Mouse (Mus musculus): ENCODE results near the gene Il4i1.
A peak's percentile ranks its signal among the peaks of the same experiment; 100 is the strongest.

The Il4i1 gene

DNA sequence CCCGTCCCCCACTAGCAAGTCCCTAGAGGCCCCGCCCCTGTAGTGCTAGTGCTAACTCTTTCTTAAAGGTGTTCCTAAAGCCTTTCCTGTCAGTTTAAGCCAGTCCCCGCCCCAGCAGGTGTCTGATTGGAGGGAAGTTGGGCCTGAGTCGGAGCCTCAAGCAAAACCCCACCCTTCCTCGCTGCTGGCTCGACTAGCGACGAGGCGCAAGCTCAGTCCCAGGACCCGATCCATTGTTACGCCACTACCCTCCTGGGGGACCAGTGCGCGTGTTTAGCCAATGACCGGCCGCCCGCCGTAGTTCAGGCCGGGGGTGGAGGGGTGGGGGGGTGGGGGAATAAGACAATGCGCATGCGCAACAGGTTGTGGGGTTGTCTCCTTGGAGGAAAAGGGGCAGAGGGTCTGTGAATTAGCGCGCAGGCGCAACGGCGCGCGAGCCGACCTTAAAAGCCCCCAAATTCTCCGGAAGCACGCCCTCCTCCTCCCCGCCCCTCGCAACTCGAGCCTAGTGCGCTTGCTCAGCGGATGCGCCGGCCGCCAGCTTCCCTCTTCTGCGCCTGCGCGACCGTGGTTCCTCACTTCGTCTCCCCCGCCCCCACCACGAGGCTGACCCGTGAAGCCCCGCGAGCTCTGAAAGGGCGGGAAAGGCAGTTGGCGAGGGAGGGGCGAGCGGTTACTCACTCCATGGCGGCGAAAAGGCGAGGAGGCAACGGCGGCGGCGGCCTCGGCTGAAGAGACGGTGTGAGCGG is at the start of gene Il4i1, which contains the start of gene Nup62:
TSS of gene Il4i1 (plus strand) at position 667 of the 749 bp plus-strand sequence.
TSS of gene Nup62 (plus strand) at position 368 of the 749 bp plus-strand sequence.
- DNase-seq (ENCODE audit: low read depth, low spot score) = peak; percentile 100

DNA sequence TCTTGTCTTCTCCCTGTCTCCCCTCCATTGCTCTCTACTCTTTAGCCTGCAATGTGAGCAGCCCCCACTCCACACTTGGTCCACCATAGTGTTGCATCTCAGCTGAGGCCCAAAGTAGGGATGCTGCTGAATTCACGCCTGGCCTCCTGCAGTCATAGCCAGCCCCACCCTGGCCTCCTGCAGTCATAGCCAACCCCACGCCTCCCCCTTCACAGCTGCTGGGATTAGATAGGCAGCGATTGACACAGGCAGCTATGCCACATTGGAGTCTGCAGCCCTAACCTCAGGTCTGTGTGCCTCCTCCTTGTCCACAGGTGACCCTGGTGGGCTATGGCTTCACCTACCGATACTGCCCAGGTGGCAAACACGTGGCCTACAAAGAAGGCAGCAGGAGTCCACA is 48.1 kb upstream of the Il4i1 start:
- peak; percentile 26 for DNase-seq (ENCODE audit: low read depth, low spot score)

DNA sequence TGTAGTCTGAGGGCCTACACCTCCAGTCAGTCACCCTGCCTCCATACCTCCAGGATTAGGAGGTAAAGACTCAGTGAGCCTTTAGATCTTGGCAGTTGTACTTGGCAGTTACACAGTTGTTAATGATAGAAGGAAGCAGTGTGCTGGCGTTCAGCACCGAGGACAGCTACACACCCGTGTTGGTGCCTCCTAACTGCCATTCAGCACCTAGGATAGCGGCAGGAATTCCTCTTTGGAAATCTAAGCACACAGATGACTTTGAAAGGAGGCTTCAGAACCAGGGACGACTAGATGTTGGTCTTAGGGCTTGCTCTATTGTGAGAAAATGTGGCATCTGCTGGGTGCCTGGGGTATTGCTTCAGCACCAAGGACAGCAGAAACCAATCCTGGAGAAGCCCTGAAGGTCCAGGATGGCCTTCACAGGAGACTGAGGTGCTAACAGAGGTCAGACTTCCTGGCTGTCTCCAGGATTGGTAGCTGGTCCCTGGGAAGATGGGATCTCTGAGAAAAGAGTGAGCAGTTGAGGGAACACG is 46.1 kb upstream of the Il4i1 start:
- DNase-seq (ENCODE audit: low read depth, low spot score) = peak; percentile 88

DNA sequence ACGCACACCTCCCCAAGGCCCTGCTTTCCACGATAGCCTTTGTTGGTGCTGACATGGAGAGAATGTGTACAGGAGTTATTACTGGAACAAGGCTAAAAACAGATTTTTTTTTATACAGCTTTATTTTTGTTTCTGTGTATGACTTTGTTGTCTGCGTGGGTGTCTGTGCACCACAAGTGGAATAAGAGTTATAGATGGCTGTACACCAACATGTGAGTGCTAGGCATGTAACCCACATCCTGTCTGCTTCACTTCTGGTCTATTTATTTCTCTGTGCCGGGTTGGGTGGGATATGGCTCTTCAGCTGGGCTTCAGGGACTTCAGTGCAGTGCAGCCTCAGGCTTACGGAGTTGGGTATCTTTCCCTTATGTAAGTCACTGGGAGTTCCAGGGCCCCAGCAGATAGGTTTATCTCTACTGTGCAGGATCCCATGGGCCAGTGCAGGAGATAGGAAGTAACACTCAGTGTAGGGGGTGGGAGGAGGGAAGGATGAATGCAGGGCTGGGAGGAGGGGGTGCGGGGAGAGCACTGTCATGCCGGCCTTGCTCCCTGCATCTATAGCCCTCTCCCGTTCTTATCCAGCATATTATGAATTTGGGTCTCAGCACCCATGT is 43.5 kb upstream of the Il4i1 start:
- no peak for DNase-seq (ENCODE audit: low read depth, low spot score)

DNA sequence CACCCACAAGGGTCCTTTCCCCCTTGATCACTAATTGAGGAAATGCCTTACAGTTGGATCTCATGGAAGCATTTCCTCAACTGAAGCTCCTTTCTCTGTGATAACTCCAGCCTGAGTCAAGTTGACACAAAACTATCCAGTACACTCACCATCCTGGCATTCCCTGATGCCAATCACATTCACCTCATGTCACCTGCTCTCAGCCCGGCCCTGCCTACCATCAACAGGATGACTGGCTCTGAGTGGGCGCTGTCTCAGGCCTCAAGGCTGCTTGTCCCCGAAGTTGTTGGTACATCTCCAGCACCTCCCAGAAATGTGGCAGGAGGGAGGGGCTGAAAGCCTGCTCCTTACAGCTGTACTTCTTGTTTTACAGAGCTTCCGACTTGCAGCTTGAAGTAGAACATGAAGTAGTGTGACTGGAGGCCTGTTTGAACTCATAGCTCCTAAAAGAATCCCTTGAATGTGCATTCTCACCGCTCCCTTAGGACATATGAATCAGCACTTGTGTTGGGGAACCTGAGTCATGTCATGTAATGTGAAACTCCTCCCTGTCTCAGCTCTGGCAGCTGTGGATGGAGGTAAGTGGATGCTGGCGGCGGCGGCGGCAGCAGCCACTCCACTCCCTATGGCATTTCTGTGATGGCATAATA is 39.2 kb upstream of the Il4i1 start:
- no peak for DNase-seq (ENCODE audit: low read depth, low spot score)

DNA sequence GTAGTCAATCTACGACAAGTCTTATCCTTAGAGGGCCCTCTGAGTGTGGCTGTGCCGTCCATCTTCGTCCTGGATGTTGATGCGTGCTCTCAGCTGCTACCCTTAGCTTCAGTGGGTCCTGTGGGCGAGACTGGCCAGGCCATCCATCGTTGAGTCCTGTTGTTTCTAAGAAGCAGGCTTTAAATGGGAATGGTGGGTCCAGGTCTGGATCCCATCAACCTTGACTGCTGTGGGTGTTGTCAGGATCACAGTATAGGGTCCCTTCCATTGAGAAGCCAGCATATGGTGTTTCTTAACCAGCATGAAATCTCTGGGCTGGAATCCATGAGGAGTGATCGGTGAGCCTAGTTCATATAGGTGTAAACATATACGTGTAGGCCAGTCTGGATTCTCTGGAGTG is 36.1 kb upstream of the Il4i1 start:
- DNase-seq (ENCODE audit: low read depth, low spot score) = no peak

DNA sequence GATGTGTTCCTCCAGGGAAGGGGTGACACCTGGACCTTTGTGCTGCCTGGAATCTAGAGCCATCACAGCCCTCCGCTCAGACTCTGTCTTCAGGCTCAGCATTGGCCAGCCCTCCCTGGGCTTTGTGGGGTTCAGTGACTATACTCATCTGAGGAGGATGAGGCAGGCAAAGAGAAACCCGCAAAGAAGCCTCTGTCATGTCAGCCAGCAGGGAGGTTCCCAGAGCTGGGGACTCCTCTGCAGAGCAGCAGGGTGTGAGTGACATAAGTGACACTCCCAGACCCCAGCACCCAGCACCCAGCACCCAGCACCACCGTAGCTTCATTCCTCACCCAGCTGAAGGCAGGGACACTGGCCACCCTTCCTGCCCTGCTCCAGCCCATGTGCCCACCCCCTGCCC is 26.7 kb upstream of the Il4i1 start:
- DNase-seq (ENCODE audit: low read depth, low spot score) = no peak

DNA sequence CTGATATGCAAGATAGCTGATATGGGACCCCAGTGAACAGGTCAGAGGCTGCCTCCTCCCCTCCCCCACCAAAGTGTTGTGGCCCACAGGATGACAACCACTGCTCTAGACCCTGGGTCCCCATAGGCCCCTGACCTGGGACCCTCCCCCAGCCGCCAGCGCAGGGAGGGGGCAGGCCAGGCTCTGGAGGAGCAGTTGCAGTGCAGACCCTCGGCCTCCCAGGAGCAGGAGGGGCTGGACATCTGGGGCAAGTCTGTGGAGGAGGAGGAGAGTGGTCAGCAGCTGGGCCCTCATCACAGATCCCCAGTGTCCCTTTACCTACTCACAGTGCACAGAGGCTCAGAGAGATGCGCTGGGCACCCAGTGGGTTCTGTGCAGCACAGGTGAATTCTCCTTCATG is 26.1 kb upstream of the Il4i1 start:
- DNase-seq (ENCODE audit: low read depth, low spot score) = no peak

DNA sequence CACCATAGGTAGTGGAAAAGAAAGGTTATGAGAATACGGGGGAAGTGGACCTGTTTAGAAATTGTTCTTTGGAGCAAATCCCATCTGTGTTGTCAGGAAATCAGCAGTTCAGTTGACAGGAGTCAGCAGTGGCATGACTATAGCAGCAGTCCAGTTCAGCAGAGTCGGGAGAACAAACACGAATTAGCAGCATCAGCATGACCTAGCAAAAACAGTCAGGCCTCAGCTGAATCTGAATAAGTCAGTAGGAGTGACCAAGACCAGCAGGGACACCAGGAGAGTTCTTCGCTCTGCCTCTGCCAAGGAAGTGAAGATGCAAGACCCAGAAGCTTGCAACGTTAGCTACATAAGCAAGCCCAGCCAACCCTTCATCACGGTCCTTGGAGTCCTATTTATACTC is 23.4 kb upstream of the Il4i1 start:
- no peak for DNase-seq (ENCODE audit: low read depth, low spot score)

DNA sequence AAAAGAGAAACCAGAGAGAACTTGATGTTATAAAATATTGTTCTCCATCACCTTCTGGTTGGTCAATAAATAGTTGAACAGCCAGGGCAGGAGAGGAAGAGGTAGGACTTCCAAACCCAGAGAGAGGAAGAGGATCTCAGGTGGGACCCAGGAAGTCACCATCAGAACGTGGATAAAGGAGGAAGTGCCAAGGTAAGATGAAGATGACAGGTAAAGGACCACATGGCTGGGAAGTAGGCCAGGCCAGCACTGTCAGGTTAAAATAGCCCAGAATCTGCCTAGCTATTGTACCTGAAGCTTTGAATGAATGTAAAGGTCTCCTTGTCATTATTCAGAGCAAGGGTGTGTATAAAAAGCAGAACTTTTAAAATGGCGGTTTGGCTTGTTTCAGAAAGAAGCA is 7.3 kb upstream of the Il4i1 start:
- no peak for DNase-seq (ENCODE audit: low read depth, low spot score)

DNA sequence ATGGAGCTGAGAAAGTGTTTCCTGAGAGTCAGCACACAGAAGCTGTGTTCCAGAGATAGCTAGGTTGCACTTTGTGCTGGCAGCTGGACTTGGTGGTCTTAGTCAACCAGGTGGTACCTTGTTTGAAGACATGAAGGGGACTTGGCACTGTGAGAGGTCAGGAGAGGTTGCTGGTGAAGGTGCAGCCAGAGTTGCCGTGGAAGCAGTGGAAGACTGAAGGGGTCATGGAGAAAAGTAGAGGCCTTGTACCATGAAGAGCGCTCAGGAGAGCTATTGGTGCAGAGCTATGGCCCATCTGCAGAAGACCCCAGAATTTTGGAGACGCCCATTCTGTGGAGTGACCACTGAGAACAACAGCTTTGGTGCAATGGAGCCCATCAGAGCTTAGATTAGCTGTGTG is 6.7 kb upstream of the Il4i1 start:
- no peak for DNase-seq (ENCODE audit: low read depth, low spot score)

DNA sequence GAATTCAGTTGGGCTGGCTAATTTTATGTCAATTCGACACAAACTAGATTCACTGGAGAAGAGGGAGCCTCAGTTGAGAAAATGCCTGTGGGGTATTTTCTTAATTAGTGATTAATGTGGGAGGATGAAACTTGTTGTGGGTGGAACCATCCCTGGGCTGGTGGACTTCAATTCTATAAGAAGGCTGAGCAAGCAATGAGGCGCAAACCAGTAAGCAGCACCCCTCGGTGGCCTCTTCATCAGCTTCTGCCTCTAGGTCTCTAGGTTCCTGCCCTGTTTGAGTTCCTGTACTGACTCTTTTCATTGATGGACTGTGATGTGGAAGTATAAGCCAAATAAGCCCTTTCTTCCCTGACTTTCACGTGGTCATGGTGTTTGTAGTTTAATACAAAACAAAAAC is 5.8 kb upstream of the Il4i1 start:
- DNase-seq (ENCODE audit: low read depth, low spot score) = no peak

DNA sequence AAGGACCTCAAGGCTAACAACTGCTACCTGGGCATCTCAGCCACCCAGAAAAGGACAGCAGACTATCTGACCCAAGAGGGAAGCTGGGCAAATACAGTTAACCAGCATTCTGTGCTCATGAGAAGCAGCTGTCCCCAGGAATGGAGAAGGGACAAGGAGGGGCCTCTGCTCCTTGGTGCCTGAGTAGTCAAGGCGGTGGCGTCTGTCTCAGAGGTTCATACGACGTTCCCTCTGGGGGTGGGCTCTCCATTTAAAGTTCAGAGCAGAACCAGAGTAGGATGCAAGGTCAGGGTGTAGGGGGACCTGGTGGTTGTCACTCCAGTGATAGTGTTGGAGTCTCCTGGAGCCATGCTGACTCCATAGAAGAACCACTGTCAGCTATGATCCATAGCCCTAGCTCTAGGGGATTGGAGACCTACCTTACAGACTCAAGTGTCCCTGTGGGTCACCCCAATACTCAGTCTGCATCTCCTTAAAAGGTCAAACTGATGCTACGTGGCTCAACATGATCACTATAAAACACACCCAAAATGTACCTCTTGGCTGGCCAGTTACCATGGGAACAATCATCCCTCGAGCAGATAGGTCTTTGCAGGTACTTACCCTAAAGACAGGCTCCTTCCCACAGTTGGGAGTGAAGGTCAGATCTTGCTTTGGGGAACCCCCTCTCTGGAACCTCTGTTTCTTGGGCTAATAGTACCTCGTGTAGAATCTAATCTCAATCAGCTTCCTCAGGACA is 5.2 kb upstream of the Il4i1 start:
- no peak for DNase-seq (ENCODE audit: low read depth, low spot score)

DNA sequence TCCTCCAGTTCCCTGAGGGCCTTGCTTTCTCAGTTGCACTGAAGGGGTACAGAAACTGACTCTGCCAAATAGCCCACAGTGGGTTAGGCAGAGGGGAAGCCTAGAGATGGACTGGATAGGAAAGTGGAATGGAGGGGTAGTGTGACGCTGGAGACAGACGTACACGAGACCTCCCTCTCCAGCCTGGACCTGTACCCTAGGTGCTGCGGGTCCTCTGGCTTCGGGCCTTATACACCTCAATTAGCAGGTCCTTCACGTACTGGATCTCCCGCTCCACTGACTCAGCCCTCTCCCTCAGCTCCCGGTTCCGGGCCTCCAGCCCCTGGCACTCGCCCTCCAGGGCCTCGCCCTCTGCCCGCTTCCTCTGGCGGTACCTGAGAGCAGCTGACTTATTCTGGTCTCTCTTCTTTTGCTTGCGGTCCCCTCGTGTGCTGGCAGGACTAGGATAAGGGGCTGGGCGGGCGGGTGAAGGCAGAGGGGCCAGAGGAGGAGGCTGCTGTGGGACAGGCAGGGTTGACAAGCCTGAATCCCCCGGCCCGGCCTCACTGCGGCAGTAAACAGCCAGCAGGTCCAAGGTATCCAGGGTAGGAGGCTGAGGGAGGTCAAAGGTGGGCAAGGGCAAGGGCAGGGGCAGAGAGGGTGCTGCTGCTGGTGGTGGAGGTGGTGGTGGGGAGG is 3.4 kb upstream of the Il4i1 start:
- DNase-seq (ENCODE audit: low read depth, low spot score) = no peak

DNA sequence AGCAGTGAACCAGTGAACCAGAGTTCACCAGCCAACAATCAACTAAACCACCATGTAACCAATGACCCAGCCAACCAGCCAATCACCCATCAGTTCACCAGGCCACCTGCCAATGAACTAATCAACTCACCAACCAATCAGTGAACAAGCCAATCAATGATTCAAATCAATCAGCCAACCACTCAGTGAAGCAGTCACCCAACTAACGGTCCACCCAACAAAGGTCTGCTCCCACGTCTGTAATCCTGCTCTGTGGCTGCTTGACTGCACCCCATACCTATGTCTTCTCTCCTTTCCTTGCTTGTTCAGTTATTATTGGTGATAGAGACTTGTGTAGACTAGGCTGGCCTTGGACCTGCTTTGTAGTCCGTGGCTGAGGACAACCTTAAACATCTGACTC is 2.2 kb upstream of the Il4i1 start:
- no peak for DNase-seq (ENCODE audit: low read depth, low spot score)

DNA sequence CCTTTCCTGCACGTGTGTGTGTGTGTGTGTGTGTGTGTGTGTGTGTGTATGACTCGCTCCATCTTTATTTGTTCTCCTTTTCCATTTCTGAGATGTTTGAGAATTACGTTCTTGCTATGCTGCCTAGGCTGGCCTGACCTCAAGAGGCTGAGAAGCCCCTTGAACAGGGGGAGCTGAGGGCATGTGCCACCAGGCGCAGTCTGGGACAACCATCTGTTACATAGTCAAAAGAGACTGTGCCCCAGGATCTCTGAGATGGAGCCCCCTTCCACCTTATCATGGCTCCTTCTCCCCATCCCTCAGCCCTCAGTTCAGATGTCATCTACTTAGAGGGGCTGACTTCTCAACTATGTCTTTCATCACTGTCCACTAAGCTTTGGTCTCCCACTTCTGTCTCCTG is 1.8 kb upstream of the Il4i1 start:
- no peak for DNase-seq (ENCODE audit: low read depth, low spot score)

DNA sequence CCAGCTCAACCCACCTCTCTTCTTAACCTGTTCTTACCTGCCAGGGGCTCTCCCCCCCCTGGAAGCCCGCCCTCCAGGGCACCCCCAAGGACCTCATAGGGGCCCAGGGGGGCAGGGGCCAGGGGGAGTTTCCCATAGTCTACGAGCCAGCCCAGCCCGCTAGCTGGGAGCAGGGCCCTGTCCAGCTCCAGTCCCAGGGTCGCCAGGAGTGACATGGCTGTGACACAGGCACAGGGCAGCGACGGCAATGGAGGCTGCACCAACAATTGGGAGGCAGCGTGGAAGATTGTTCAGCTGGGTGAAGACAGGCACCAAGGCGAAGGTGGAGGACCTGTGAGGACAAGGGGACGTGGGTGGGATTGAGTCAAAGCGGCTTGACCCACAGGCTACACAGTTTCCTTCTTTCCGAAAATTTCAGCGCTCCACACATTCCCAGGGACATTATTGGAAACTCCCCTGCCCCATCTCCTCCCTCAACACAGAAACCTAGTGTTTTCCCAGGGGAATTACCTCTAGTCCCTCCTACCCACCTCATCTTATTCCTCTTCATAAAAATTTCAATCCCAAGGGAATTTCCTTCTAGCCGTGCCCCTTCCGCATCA is 1.1 kb upstream of the Il4i1 start:
- DNase-seq (ENCODE audit: low read depth, low spot score) = no peak

DNA sequence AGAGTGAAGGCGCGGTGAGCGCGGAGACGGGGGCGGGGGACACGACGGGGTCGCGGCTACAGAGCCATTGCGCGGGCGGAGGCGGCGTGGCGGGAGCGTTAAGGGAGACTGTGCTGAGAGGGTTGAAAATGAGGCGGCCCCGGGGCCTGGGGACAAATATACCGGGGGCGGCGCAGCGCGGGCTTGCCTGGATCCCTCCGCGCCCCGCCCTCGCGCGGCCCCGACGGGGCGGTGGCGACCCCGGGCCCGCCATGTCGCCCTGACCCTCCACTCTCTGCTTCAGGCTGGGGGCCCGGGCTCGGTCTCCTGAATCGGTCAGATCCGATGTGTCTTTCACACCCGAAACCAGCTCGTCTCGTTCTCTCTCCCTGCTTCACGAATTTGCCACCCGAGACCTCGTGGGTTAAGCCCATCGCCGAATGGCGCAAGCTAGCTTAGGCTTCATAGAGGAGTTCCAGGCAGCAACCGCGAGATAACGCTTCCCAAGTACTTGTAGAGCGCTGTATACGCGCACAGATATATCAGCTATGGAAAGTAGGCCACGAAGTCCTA is 359 bp downstream of the Il4i1 start, which contains the start of gene Atf5:
TSS of gene Atf5 (minus strand) at position 189 of the 552 bp plus-strand sequence.
- peak; percentile 77 for DNase-seq (ENCODE audit: low read depth, low spot score)

DNA sequence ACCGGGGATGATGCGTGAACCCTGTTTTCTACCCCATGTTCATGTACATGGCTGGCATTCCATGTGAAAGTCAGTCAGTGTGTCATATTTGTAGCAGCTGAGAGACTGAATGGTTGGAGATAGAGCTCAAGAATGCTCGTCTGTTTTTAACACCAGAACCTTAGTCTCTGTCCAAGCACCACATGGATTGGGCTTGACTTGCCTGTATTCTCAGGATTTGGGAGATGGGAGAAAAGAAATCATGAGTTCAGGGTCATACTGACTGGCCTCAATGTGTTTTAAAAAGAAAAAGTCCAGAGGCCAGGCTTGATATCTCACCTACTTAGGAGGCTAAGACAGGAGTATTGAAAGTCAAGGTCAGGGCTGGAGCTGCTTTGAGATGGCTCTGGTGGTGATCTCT is 1.3 kb downstream of the Il4i1 start:
- DNase-seq (ENCODE audit: low read depth, low spot score) = no peak

DNA sequence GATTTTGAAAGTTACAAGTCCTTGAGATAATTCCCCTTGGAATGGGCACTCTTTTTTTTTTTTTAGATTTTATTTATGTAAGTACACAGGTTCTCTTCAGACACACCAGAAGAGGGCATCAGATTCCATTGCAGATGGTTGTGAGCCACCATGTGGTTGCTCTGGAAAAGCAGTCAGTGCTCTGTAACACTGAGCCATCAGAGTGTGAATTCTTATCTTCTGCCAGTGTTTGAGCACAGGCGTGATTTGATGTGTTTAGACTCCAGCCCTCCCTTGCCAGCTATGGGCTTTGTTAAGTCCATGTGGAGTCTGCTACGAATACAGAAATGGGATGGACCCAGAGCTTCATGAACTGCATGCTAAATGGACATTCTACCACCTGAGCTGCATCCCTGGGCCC is 2.0 kb downstream of the Il4i1 start:
- DNase-seq (ENCODE audit: low read depth, low spot score) = no peak

Data from ZHBTc4 (cell line).